Mouse (Mus musculus) neural tube, embryonic 13.5 days (tissue): ENCODE measurements around the gene 2010003K11Rik. TPM values are rescaled to one million over a fixed set of nuclear protein-coding genes. Genes with fewer than 3 reads are reported as not detected.

ENCODE experiments used
- ATAC-seq: fragments of 200-750 bp; cut with Nextera tagmentation; 2 replicates; pipeline ENCODE4 v1.8.0; 2017; ENCODE audit warnings: low read depth, mild to moderate bottlenecking, moderate TSS enrichment, moderate library complexity
- H3K27ac ChIP-seq: fragments of 300-500 bp; sonication (generic); replicated peaks from 2 replicates; pipeline ENCODE4 v1.5.1; 2015; ENCODE audit warnings: moderate library complexity, mild to moderate bottlenecking, inconsistent platforms
- H3K27me3 ChIP-seq: fragments of 300-500 bp; sonication (generic); 2 replicates; pipeline ENCODE4 v1.6.1; 2015; ENCODE audit warnings: mild to moderate bottlenecking, inconsistent platforms
- H3K36me3 ChIP-seq: fragments of 300-500 bp; sonication (generic); 2 replicates; pipeline ENCODE4 v1.6.1; 2015; ENCODE audit warnings: mild to moderate bottlenecking, inconsistent platforms
- H3K4me1 ChIP-seq: fragments of 300-500 bp; sonication (generic); replicated peaks from 2 replicates; pipeline ENCODE4 v1.6.1; 2015; ENCODE audit warnings: inconsistent platforms
- H3K4me2 ChIP-seq: fragments of 300-500 bp; sonication (generic); 2 replicates; pipeline ENCODE4 v1.6.1; 2015; ENCODE audit warnings: inconsistent platforms, mild to moderate bottlenecking, moderate library complexity
- H3K4me3 ChIP-seq: fragments of 300-500 bp; sonication (generic); 2 replicates; pipeline ENCODE4 v1.5.1; 2015; ENCODE audit warnings: mild to moderate bottlenecking, inconsistent platforms
- H3K9ac ChIP-seq: fragments of 300-500 bp; sonication (generic); 2 replicates; pipeline ENCODE4 v1.6.1; 2015; ENCODE audit warnings: moderate library complexity, mild to moderate bottlenecking, inconsistent platforms
- H3K9me3 ChIP-seq: fragments of 300-500 bp; sonication (generic); 2 replicates; pipeline ENCODE4 v1.6.1; 2016; ENCODE audit warnings: inconsistent platforms
- WGBS: fragments of 180-500 bp; shearing (Covaris S2); methylation state at CpG from one replicate; pipeline ENCODE4 v1.1.7; 2015; 5-methylcytosine and 5-hydroxymethylcytosine counted together
- polyA plus RNA-seq: library from polyadenylated mRNA; unstranded; fragments of >200 nt; fragmentation: Nextera tagmentation; extraction: Ambion mirVana; gene quantifications from 2 replicates; pipeline ENCODE4 v1.2.1, GENCODE M21; 2015

The 2010003K11Rik gene
- polyA plus RNA-seq, 1 experiment from 2014 or later: not detected

DNA sequence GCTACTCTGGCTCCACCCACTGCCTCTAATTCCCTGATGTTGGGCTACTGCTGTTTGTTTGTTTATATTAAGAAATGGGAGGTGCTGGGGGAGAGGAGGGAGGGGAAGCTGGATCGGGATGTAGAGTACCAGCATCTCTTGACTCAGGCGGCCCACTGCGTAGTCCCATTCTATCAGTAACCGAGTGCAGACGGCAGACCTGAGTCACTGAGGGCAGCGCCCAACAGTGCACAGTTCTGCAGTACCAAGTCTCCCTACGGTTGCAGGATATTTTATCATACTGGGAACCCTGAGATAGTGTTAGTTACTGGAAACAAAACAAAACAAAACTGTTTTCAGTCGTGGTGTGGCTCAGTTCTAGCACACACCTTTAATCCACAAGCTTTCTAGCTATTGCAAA lies 47.3 kb downstream of the 2010003K11Rik start:
- 76% methylated on average over 8 of the region's 8 CpGs for WGBS
- Histone ChIP-seq H3K4me3 (no peak overlapping the region), H3K4me1 (peaks cover 7% of the 10 kb centered on the region; the same call in 1 of the 2 replicates), H3K27me3 (no peaks in the 10 kb centered on the region), H3K4me2 (no peak overlapping the region), H3K9me3 (no peaks in the 10 kb centered on the region), H3K9ac (no peak overlapping the region), H3K27ac (no peak overlapping the region), H3K36me3 (no peaks in the 10 kb centered on the region)
- ATAC-seq: no peak

DNA sequence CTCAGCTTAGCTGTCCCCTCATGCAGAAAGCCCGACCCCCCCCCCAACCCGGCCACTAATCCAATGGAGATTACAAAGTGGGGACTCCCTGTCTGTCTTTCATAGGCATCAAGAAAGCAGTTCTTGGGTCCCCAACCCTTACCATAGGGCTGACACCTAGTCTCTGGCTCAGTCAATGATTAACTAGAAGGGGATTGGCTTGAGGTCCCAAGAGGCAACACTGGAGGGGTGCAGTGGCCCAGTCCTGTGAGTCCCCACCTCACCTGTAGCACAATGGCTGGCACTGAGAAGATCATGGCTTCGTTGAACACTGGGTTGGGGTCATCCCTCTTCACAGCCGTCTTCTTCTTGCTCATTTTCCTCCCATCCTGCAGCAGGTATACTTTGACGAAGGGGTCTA lies 47.7 kb downstream of the 2010003K11Rik start:
- H3K4me2 ChIP-seq: no peak overlapping the region
- ATAC-seq: no peak
- H3K9me3 ChIP-seq: no peaks in the 10 kb centered on the region
- H3K27me3 ChIP-seq: no peaks in the 10 kb centered on the region
- no peak overlapping the region for H3K4me3 ChIP-seq
- WGBS: 72% methylated on average over 5 of the region's 5 CpGs
- H3K9ac ChIP-seq: no peak overlapping the region
- no peaks in the 10 kb centered on the region for H3K36me3 ChIP-seq
- H3K27ac ChIP-seq: no peak overlapping the region
- peaks cover 7% of the 10 kb centered on the region; the same call in 1 of the 2 replicates for H3K4me1 ChIP-seq

DNA sequence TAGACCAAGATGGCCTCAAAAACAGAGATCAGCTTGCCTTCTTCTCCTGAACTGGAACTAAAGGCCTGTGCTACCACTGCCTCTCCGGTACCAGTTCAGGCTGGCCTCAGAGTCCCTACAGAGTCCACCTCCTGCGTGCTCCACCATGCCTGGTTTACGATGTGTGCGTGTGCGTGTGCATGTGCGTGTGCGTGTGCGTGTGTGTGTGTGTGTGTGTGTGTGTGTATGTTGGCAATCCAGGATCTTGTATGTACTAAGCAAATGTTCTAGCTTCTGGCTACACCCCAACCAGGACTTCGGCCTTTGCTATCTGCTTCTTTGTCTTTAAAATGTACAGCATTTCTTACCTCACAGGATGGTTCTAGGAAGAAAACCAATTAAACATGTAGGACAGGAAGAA lies 49.2 kb downstream of the 2010003K11Rik start:
- H3K4me3 ChIP-seq: no peak overlapping the region
- H3K4me2 ChIP-seq: no peak overlapping the region
- no peaks in the 10 kb centered on the region for H3K9me3 ChIP-seq
- H3K9ac ChIP-seq: no peak overlapping the region
- 90% methylated on average over 9 of the region's 9 CpGs for WGBS
- ATAC-seq: no peak
- H3K4me1 ChIP-seq: peaks cover 7% of the 10 kb centered on the region; the same call in 1 of the 2 replicates
- no peaks in the 10 kb centered on the region for H3K27me3 ChIP-seq
- H3K27ac ChIP-seq: no peak overlapping the region
- no peaks in the 10 kb centered on the region for H3K36me3 ChIP-seq

DNA sequence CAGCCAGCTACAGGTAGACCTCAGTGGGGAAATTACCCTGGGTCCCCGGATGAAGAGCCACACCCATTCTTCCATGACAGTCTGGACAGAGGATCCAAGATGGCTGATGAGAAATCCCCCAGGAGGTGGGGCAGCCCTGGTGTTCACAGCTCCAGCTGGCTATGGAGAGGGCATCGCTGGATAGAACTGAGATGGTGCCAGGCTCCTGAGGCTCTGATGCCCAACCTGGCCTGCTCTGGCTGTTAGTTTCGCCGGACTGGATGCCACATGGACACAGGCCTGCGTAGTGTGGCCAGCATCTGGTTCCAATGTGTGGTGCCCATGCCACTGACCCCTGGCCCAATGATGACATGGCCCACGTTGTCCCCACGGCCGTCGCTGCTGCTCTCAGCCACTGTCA lies 50.9 kb downstream of the 2010003K11Rik start:
- Histone ChIP-seq H3K4me1 (peaks cover 7% of the 10 kb centered on the region; the same call in 1 of the 2 replicates), H3K27me3 (no peaks in the 10 kb centered on the region), H3K9ac (no peak overlapping the region), H3K4me3 (no peak overlapping the region), H3K4me2 (no peak overlapping the region), H3K9me3 (no peaks in the 10 kb centered on the region), H3K27ac (no peak overlapping the region), H3K36me3 (no peaks in the 10 kb centered on the region)
- 87% methylated on average over 9 of the region's 9 CpGs for WGBS
- no peak for ATAC-seq

Other genes starting within 250 kb of the 2010003K11Rik start
- gene Ssh3, start 229.4 kb downstream of the 2010003K11Rik start, polyA plus RNA-seq: 7.2 and 8.2 TPM in 2 replicates
- gene Ankrd13d, start 215.4 kb downstream of the 2010003K11Rik start, polyA plus RNA-seq: 29.8 and 33.1 TPM in 2 replicates
- gene Grk2, start 192.4 kb downstream of the 2010003K11Rik start, polyA plus RNA-seq: 22.3 and 25.5 TPM in 2 replicates
- gene Kdm2a, start 100.3 kb downstream of the 2010003K11Rik start, polyA plus RNA-seq: 38.2 and 41.5 TPM in 2 replicates
- gene Rhod, start 59.2 kb downstream of the 2010003K11Rik start, polyA plus RNA-seq: 8.5 and 10.1 TPM in 2 replicates
- gene Syt12, start 21.1 kb downstream of the 2010003K11Rik start, polyA plus RNA-seq: 2.7 and 4.2 TPM in 2 replicates
- gene Pcx, start 11.9 kb upstream of the 2010003K11Rik start, polyA plus RNA-seq: 21.0 and 21.9 TPM in 2 replicates
- gene Lrfn4, start 117.1 kb upstream of the 2010003K11Rik start, polyA plus RNA-seq: 10.5 and 10.9 TPM in 2 replicates
- gene Rce1, start 127.1 kb upstream of the 2010003K11Rik start, polyA plus RNA-seq: 51.8 and 56.0 TPM in 2 replicates
- gene Gm960, start 200.1 kb upstream of the 2010003K11Rik start, polyA plus RNA-seq: 5.3 and 5.7 TPM in 2 replicates
- 29.5 and 30.4 TPM in 2 replicates for gene Sptbn2, start 212.6 kb upstream of the 2010003K11Rik start, polyA plus RNA-seq